Mouse (Mus musculus) adrenal gland, adult 18-20 months (tissue): ENCODE data around the gene Galnt13. TPM values are rescaled to one million over a fixed set of nuclear protein-coding genes. Genes with fewer than 3 reads are reported as not detected.
"Not testable (repeated sequence)": the region's sequence is repeated elsewhere in the genome, so short reads cannot be mapped to it uniquely, and the experiment has no call there.

ENCODE experiments used
- DNase-seq, 2 experiments: peaks; one replicate each; pipeline ENCODE4 v3.0.0; 2021 to 2022; ENCODE audit warnings: low spot score in 2 of 2
- long read RNA-seq, 2 experiments: library from polyadenylated mRNA; stranded (forward); transcript quantifications; one replicate each; pipeline ENCODE4 v2.0.0; 2021
- total RNA-seq, 2 experiments: library from RNA; stranded (reverse); gene quantifications; 1 replicate in 1 of 2; 2 replicates in 1 of 2; pipeline ENCODE4 v1.2.3; 2021

Gene Galnt13
- under 1 TPM; 0.10 to 0.51 TPM for total RNA-seq
- long read RNA-seq, experiment 1: 0 reads
- long read RNA-seq, experiment 2: 0 reads

DNA sequence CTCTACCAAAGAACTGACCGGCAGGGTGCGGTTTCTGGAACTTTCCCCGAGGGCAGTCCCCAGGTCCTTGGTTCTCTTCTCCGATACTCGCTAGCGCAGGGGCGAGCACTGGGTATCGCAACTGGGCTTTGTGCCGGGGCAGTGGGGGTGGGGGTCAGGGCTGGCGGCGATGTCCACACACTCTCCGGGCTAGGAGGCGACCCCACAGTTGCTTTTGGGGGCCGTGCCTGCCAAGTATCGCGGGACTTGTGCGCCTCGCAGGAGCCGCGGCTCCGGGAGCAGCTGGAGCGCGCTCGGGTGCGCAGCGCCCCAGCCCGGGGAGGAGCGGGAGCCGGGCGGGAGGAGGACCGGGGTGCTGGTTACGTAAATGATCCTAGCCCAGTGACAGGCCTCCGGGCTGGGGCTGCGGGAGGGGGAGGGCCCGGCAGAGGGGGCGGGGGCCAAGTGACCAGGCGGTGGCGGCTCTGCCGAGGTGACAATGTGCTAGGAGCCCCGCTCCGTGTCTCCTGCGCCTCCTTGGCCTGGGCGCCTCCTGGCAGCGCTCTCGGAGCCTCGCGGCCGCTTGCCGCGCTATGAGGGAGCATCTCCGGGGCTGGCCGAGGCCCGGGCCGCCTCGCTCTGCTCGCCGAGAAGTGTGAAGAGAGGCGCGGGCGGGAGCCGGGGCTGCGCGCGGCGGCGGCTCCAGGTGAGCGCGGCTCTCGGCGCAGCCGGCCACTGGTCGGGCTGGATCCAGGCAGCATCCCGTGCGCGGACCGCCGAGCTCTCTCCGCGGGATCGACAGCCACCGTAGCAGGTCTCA, at the start of gene Galnt13:
TSS of gene Galnt13 (plus strand) at position 381 of the 799 bp plus-strand sequence.
- no peak for DNase-seq

DNA sequence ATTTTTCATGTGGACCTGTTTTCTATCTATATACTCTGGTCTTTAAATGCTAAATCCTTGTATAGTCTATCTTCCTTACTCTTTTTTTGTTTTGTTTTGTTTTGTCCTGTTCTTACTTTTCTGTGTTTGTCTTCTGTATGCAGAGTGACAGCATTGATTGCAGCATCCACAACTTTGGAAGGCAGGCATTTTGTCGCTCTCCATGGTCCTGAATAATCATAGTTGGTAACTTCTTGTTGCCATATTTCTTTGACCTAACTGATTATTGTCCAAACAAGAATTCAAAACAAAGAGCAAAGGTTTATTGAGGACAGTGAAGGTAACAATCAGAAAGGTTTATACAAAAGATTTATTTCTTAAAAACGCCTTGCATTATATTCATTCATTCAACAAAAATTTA, 5.1 kb upstream of the Galnt13 start:
- no peak for DNase-seq

GRCm38 (mm10) chr2:54435380-54435779, 737 bp upstream of the Galnt13 start:
- DNase-seq: no peak

DNA sequence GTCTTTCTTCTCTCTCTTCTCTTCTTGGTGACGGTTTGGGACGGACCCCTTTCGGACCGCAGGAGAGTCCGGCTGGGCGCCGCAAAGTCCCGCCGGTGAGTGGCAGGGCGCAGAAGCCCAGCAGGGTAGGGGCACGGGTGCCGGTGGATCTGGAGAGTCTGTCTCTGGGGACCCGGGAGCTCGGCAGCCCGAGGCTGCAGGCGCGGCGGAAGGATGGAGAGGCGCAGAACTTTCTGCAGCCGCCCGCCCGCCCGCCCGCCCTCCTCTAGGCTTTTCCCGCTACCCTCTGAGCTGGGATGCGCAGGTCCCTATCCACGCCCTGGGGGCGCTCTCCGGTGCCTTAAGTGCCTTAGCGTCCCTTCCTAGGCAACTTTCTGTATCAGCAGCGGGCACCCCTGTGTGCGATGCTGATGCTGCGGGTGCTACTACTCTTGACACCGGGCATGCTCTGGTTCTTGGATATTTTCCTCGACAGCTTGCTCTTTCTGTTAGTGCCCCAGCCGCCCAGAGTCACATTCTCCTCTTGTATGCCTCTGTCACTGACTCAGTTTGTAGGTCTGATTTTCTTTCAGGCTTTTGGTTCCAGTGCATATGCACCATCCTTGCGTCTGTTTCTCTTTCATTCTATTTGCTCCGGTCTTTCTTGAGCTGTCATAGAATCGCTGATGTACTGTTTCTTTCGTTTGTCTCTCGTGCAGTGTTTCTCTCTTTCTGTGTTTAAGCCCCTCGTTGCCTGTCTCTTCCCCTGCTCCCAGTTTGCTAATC, 801 bp downstream of the Galnt13 start:
- DNase-seq: no peak

DNA sequence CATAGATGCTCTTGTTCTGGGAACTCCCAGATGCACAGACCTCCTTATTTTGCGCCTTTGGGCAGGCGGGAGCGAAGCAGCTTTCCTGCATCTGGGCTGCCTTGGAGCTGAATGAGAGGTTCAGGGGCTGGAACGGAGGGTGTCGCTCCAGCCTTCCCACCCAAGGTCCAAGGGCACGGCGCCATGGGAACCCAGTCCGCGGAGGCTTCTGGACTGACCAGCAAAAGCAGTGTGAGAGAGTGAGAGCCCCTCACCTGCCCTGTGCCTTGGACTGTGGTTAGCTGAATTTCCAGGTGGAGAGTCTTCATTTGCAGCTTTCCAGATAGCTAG, 1.3 kb downstream of the Galnt13 start:
- DNase-seq: no peak

GRCm38 (mm10) chr2:54442734-54443500, 6.8 kb downstream of the Galnt13 start:
- DNase-seq: no peak

- no peak for DNase-seq
Observed at GRCm38 (mm10) chr2:54483426-54483825, 47.3 kb downstream of the Galnt13 start.

DNA sequence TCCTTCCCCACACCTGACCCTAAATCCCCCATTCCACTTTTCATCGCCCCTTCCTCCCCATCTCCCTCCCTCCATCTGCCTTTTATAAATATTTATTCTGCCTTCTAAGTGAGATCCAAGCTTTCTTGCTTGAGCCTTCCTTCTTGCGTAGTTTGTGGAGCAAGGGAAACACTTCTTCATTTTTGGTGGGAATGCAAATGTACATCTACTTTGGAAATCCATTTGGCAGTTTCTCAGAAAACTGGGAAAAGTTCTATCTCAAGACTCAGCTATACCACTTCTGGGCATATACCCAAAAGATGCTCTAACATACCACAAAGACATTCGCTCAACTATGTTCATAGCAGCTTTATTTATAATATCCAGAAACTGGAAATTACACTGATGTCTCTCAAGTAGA, 86.9 kb downstream of the Galnt13 start:
- no peak for DNase-seq

GRCm38 (mm10) chr2:54527073-54527472, 91.0 kb downstream of the Galnt13 start:
- no peak for DNase-seq

DNA sequence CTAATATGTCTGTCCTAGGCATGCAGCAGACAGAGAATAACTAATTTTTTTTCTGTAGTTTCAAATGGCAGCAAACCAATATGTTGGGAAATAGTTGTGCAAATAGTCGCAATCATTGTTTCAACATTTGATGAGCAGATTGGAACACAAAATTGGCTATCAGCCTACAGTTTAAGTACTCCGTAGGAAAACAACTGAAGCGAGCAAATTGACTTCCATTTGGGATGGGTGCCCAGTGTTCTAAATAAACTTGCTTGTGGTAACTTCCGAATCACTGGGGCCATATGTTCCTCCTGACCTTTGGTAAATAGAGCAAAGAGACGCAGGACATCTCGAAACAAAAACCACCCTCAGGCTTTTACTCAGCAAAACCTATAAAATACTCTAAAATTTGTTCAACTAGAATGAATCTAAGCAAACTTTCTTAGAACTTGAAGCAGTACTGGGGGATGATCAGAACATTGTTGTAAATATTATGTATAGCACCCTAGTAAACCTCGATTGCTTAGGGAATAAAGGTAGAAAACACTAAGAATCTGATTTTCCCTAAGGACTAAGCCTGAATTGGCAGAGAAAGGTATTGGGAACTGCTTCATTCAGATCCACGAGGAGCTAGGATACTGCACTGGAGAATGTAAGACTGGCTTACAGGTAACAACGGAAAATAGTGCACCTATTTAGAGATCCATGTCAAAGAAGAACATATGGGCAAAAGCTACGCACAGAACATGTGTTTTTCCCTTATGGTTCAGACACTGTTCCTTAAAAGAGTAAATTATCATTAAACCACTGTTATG, 122.4 kb downstream of the Galnt13 start:
- DNase-seq: no peak

DNA sequence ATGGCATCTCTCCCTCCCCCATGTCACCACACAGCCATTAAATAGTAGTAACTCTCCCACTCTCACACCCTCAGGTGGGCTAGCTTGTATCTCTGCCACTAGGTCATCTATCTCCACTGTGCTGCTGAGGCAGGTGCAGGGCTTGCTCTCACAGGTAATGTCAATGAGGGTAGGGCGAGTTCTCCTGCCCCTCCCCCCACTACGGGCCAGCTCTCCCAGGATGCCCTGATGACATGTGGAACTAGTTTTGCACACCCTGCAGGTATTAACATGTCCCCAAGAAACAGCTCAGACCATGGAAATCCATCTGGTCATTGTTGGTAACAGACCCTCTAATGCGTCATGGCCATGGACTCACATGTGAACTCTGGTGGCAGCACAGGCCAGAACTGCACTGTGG, 129.0 kb downstream of the Galnt13 start:
- DNase-seq: no peak

DNA sequence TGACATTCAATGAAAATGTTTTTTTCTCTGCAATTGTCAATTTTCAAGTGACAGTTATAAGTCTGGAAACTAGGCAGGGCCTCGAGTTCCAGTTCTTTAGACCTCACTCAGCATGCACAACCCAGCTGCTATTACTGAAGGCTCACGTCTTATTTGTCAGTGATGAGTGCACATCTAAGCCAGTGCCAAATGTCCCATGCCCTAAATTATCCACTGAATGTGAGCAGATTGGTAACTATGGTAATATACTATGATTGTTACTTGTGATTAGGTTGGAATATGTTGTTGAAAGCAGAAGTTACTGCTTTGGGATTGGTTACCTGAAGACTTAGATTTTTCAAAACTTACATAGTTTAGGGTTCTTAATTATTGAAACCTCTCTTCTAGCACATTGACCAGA, 131.1 kb downstream of the Galnt13 start:
- DNase-seq: no peak

- no peak for DNase-seq
Observed at GRCm38 (mm10) chr2:54567632-54568031, 131.5 kb downstream of the Galnt13 start.

DNA sequence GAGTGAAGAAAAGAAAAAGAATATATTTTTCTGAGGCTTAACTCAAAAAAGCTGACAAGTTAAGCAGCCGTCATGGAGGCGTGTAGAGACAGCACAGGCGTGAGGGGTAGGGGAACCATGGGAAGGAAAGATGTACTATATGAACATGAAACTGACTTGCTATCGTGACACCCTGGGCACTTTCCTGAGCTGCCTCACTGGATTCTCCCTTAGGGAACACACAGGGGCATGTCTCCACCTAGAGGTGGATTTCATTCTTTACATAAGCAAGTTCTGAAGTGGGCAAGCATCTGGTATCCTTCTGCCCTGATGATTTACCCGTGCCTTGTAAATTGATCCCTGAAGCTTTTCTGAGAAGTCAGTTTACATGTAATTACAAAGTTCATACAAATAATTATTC, 277.7 kb downstream of the Galnt13 start:
- DNase-seq: not testable (repeated sequence)

DNA sequence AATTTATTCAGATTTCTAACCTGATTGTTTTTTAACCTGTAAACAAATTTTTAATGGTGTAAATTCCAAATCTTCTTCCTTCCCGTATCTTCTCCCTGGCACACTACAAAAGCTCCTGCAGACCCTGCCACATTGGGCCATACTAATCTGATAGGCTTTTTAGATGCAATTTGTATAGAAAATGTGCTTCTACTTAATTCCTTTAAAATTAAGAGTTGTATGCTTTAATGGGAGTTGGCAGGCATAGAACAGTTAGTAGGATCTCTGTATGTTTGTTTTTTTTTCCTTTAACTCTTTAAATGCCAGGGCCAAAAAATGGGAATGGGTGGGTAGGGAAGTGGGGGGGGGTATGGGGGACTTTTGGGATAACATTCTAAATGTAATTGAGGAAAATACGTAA, 315.1 kb downstream of the Galnt13 start:
- DNase-seq: no peak

DNA sequence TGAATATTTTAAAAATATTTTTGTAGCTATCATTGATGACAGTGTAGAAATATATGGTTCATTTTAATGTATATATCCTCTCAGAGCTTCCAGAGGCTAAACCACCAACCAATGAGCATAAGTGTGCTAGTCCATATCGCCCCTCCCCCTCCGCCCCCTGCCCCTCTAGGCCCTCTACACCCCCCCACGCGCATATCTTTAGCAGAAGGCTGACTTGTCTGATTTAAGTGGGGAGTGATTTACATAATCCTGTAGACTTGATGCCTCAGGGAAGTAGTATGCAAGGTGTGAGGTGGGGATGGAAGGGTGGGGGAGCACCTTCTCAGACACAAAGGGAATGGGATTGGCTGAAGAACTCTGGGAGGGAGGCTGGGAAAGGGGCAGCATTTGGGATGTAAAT, 323.7 kb downstream of the Galnt13 start:
- no peak for DNase-seq

GRCm38 (mm10) chr2:54778790-54779273, 342.7 kb downstream of the Galnt13 start:
- no peak for DNase-seq

DNA sequence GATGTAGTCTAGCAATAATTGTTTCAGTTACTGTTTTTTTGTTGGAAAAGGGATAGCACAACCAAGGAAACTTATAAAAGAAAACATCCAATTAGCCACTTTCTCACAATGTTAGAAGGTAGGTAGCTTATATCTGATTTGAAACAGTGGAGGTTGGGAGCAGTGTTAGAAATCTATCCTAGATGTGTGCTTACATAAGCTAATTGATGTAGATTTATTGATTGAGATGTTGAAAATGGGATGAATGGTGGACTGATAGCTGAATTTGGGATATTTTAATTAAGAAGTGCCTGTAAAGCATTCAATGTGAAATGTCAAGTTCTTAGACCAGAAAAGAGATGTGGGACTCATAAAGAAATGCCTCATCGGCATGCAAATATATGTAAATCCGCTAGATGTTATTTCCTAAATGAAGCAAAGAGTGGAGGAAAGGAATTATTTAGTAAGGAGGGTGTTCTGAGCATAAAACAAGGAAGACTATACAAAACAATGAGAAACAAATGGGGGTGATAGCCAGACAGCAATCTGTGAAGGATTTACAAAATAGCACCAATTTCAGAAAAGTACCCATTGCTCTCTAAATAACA, 377.6 kb downstream of the Galnt13 start:
- DNase-seq: no peak

DNA sequence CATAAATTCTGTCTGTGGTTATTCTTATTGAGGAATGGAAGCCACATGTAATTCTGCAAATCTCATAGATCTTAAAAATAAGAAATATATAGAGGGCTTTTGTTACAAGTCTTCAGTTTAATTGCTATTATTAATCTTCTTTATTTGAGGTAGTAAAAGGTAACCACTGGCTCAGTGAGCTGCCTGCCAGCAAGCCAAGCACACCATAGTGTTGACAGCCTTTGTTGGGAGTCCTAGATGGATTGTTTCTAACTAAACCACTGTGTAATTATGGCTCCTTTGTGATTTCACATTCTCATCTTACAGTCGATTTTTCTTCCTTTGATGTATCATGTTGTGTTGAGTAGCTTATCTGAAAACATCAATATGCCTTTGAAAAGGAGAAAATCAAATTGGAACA, 405.1 kb downstream of the Galnt13 start:
- no peak for DNase-seq

DNA sequence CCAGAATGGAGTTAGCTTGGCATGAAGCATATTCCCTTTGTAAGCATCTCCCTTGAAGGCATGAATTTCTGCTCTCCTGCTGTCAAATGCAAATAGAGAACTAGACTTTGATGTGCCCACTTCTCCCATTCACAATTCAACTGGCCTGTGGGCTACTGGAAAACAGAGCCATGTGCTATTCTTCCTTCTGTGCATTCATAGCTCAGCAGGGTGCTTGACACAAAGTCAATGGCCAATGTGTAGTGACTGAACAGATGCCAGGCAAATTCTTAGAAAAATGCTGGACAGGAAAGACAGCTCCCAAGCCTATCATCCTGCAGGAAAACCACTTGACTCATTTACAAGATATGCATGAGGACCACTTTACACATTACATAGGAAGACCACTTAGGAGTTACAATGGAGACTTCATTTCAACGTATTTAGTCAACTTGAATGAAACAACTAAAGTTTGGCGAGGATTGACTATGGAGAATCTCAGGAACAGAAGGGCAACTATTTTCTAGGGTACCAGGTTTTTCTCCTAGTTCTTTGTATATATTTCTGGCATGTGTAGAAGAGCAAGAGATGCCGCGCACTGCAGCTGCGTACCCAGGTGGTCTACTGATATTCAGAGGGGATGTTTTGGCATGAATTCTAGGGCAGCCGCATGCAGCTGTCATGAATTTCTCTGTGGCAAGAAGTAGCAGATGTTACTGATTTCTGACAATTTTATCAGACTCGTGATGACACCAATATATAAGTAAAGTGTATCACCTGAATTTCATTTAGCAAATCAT, 470.4 kb downstream of the Galnt13 start:
- DNase-seq: no peak
